Mouse (Mus musculus): ENCODE measurements around the gene Bora. TPM values are rescaled to one million over a fixed set of nuclear protein-coding genes. Genes with fewer than 3 reads are reported as not detected.

Gene Bora
- polyA plus RNA-seq, 1 experiment from 2014 or later: 13.8 TPM

- DNase-seq (ENCODE audit: low spot score) (peak; percentile 66), ATAC-seq (ENCODE audit: low FRiP score, low TSS enrichment) (peak; percentile 38)
- Histone ChIP-seq H3K9me3 (ENCODE audit: control insufficient read depth, low read length) (no peaks in the 10 kb centered on the region), H3K4me2 (replicated peaks; ENCODE audit: low read depth) (peak overlapping the region; percentile 74), H3K27me3 (ENCODE audit: control insufficient read depth, insufficient read depth, low read length) (no peaks in the 10 kb centered on the region), H3K36me3 (ENCODE audit: control insufficient read depth, insufficient read depth, low read length) (no peaks in the 10 kb centered on the region), H3K4me3 (ENCODE audit: low read depth, low read length) (peak overlapping the region; percentile 95), H3K27ac (replicated peaks) (peak overlapping the region; percentile 94), H3K4me1 (replicated peaks; ENCODE audit: control insufficient read depth, insufficient read depth) (peaks cover 7% of the 10 kb centered on the region; the same call in 1 of the 2 replicates), H3K9ac (ENCODE audit: low read length) (peak overlapping the region; percentile 91)
- WGBS: under 1% methylated on average over 67 of the region's 70 CpGs
- TF ChIP-seq EP300 (optimal IDR thresholded peaks at IDR 0.05): no peak
- no peak for TF ChIP-seq CTCF (IDR thresholded peaks at IDR 0.05; ENCODE audit: low read depth)
Measured at GRCm38 (mm10) chr14:99045378-99046030, 518 bp upstream of the Bora start.

- H3K4me3 ChIP-seq (ENCODE audit: low read depth, low read length): peak overlapping the region; percentile 95
- peak; percentile 23 for DNase-seq (ENCODE audit: low spot score)
- peak overlapping the region; percentile 83 for H3K4me2 ChIP-seq (replicated peaks; ENCODE audit: low read depth)
- peaks cover 4% of the 10 kb centered on the region; the same call in 1 of the 2 replicates for H3K4me1 ChIP-seq (replicated peaks; ENCODE audit: control insufficient read depth, insufficient read depth)
- peak overlapping the region; percentile 91 for H3K9ac ChIP-seq (ENCODE audit: low read length)
- peak; percentile 1; the same call in 1 of the 2 replicates for ATAC-seq (ENCODE audit: low FRiP score, low TSS enrichment)
- no peak for TF ChIP-seq EP300 (optimal IDR thresholded peaks at IDR 0.05)
- TF ChIP-seq CTCF (IDR thresholded peaks at IDR 0.05; ENCODE audit: low read depth): no peak
- no peaks in the 10 kb centered on the region for H3K9me3 ChIP-seq (ENCODE audit: control insufficient read depth, low read length)
- no peaks in the 10 kb centered on the region for H3K27me3 ChIP-seq (ENCODE audit: control insufficient read depth, insufficient read depth, low read length)
- under 1% methylated on average over 15 of the region's 15 CpGs for WGBS
- peak overlapping the region; percentile 94 for H3K27ac ChIP-seq (replicated peaks)
- no peaks in the 10 kb centered on the region for H3K36me3 ChIP-seq (ENCODE audit: control insufficient read depth, insufficient read depth, low read length)
Measured at GRCm38 (mm10) chr14:99046782-99047181, 760 bp downstream of the Bora start.

GRCm38 (mm10) chr14:99058959-99059586 lies 13.1 kb downstream of the Bora start:
- Histone ChIP-seq H3K27ac (replicated peaks) (no peak overlapping the region), H3K4me1 (replicated peaks; ENCODE audit: control insufficient read depth, insufficient read depth) (no peaks in the 10 kb centered on the region), H3K4me2 (replicated peaks; ENCODE audit: low read depth) (no peak overlapping the region), H3K9me3 (ENCODE audit: control insufficient read depth, low read length) (no peaks in the 10 kb centered on the region), H3K4me3 (ENCODE audit: low read depth, low read length) (no peak overlapping the region), H3K9ac (ENCODE audit: low read length) (no peak overlapping the region), H3K27me3 (ENCODE audit: control insufficient read depth, insufficient read depth, low read length) (no peaks in the 10 kb centered on the region), H3K36me3 (ENCODE audit: control insufficient read depth, insufficient read depth, low read length) (peaks cover 6% of the 10 kb centered on the region; the same call in 1 of the 2 replicates)
- TF ChIP-seq EP300 (optimal IDR thresholded peaks at IDR 0.05): no peak
- no peak for TF ChIP-seq CTCF (IDR thresholded peaks at IDR 0.05; ENCODE audit: low read depth)
- 86% methylated on average over 7 of the region's 7 CpGs for WGBS
- ATAC-seq (ENCODE audit: low FRiP score, low TSS enrichment): no peak
- DNase-seq (ENCODE audit: low spot score): no peak

GRCm38 (mm10) chr14:99060616-99061015 lies 14.6 kb downstream of the Bora start:
- TF ChIP-seq CTCF (IDR thresholded peaks at IDR 0.05; ENCODE audit: low read depth) (no peak), EP300 (optimal IDR thresholded peaks at IDR 0.05) (no peak)
- Histone ChIP-seq H3K9me3 (ENCODE audit: control insufficient read depth, low read length) (no peaks in the 10 kb centered on the region), H3K4me2 (replicated peaks; ENCODE audit: low read depth) (no peak overlapping the region), H3K4me1 (replicated peaks; ENCODE audit: control insufficient read depth, insufficient read depth) (no peaks in the 10 kb centered on the region), H3K4me3 (ENCODE audit: low read depth, low read length) (no peak overlapping the region), H3K36me3 (ENCODE audit: control insufficient read depth, insufficient read depth, low read length) (peaks cover 6% of the 10 kb centered on the region; the same call in 1 of the 2 replicates), H3K27me3 (ENCODE audit: control insufficient read depth, insufficient read depth, low read length) (no peaks in the 10 kb centered on the region), H3K9ac (ENCODE audit: low read length) (no peak overlapping the region), H3K27ac (replicated peaks) (no peak overlapping the region)
- ATAC-seq (ENCODE audit: low FRiP score, low TSS enrichment) (no peak), DNase-seq (ENCODE audit: low spot score) (no peak)
- 85% methylated on average over 12 of the region's 12 CpGs for WGBS

GRCm38 (mm10) chr14:99063091-99063490 lies 17.1 kb downstream of the Bora start:
- H3K4me1 ChIP-seq (replicated peaks; ENCODE audit: control insufficient read depth, insufficient read depth): no peaks in the 10 kb centered on the region
- H3K9ac ChIP-seq (ENCODE audit: low read length): no peak overlapping the region
- no peak overlapping the region for H3K4me3 ChIP-seq (ENCODE audit: low read depth, low read length)
- no peak overlapping the region for H3K27ac ChIP-seq (replicated peaks)
- 96% methylated on average over 2 of the region's 2 CpGs for WGBS
- no peak overlapping the region for H3K4me2 ChIP-seq (replicated peaks; ENCODE audit: low read depth)
- no peaks in the 10 kb centered on the region for H3K27me3 ChIP-seq (ENCODE audit: control insufficient read depth, insufficient read depth, low read length)
- peaks cover 8% of the 10 kb centered on the region; the same call in 1 of the 2 replicates for H3K36me3 ChIP-seq (ENCODE audit: control insufficient read depth, insufficient read depth, low read length)
- no peak for DNase-seq (ENCODE audit: low spot score)
- no peak for TF ChIP-seq EP300 (optimal IDR thresholded peaks at IDR 0.05)
- TF ChIP-seq CTCF (IDR thresholded peaks at IDR 0.05; ENCODE audit: low read depth): no peak
- ATAC-seq (ENCODE audit: low FRiP score, low TSS enrichment): no peak
- H3K9me3 ChIP-seq (ENCODE audit: control insufficient read depth, low read length): no peaks in the 10 kb centered on the region

GRCm38 (mm10) chr14:99071146-99071545 lies 25.1 kb downstream of the Bora start:
- Histone ChIP-seq H3K36me3 (ENCODE audit: control insufficient read depth, insufficient read depth, low read length) (peaks cover 4% of the 10 kb centered on the region; the same call in 1 of the 2 replicates), H3K9me3 (ENCODE audit: control insufficient read depth, low read length) (no peaks in the 10 kb centered on the region), H3K27me3 (ENCODE audit: control insufficient read depth, insufficient read depth, low read length) (no peaks in the 10 kb centered on the region), H3K4me1 (replicated peaks; ENCODE audit: control insufficient read depth, insufficient read depth) (no peaks in the 10 kb centered on the region), H3K27ac (replicated peaks) (no peak overlapping the region), H3K4me2 (replicated peaks; ENCODE audit: low read depth) (no peak overlapping the region), H3K9ac (ENCODE audit: low read length) (no peak overlapping the region), H3K4me3 (ENCODE audit: low read depth, low read length) (no peak overlapping the region)
- 84% methylated on average over 4 of the region's 4 CpGs for WGBS
- ATAC-seq (ENCODE audit: low FRiP score, low TSS enrichment) (no peak), DNase-seq (ENCODE audit: low spot score) (no peak)
- TF ChIP-seq EP300 (optimal IDR thresholded peaks at IDR 0.05) (no peak), CTCF (IDR thresholded peaks at IDR 0.05; ENCODE audit: low read depth) (no peak)
